22 mouse cellular contexts compared by ENCODE assay signal in genomic region chr3:68202162-68202902, GRCm38 (mm10).
DNase-seq lines count a peak whose midpoint lies in the region; ATAC-seq and TF ChIP-seq lines count a peak whose summit lies in the region.
"Had no signal": no experiment of that assay in that cellular context is flagged by ENCODE, and none has a peak within 500 bp of the region (broad histone marks: within the 10 kb centered on the region; RNA-seq: fewer than 3 reads in every experiment).

No protein-coding gene starts in this region.

- TF ChIP-seq CTCF in layer of hippocampus, adult 2 months (conservative IDR thresholded peaks at IDR 0.05): no peak
- no peak for TF ChIP-seq CTCF in brain, embryonic 14.5 days (IDR thresholded peaks at IDR 0.05; ENCODE audit: borderline replicate concordance, extremely low read depth, insufficient read depth, insufficient read length)

- 24% methylated on average over 4 of the region's 4 CpGs for WGBS in forebrain, embryonic 15.5 days
- WGBS in midbrain, embryonic 12.5 days: 26% methylated on average over 4 of the region's 4 CpGs

- H3K27me3 ChIP-seq in forebrain, embryonic 15.5 days: no peaks in the 10 kb centered on the region
- no peaks in the 10 kb centered on the region for H3K27me3 ChIP-seq in midbrain, embryonic 12.5 days
- H3K27me3 ChIP-seq: stomach, embryonic 15.5 days had no signal

- no peak overlapping the region for H3K9ac ChIP-seq in forebrain, embryonic 15.5 days (replicated peaks)
- no peak overlapping the region for H3K9ac ChIP-seq in midbrain, embryonic 12.5 days (replicated peaks)
- H3K9ac ChIP-seq: stomach, embryonic 15.5 days had no signal

- H3K4me1 ChIP-seq in forebrain, embryonic 15.5 days: peaks cover 24% of the 10 kb centered on the region
- H3K4me1 ChIP-seq in midbrain, embryonic 12.5 days: peaks cover 18% of the 10 kb centered on the region
- H3K4me1 ChIP-seq: limb, embryonic 10.5 days; stomach, embryonic 15.5 days had no signal

- H3K9me3 ChIP-seq in forebrain, embryonic 15.5 days: no peaks in the 10 kb centered on the region
- H3K9me3 ChIP-seq in midbrain, embryonic 12.5 days: no peaks in the 10 kb centered on the region
- H3K9me3 ChIP-seq: limb, embryonic 10.5 days; stomach, embryonic 15.5 days had no signal

- no peak overlapping the region for H3K4me3 ChIP-seq in layer of hippocampus, adult 2 months
- no peak overlapping the region for H3K4me3 ChIP-seq in forebrain, embryonic 15.5 days
- H3K4me3 ChIP-seq in midbrain, embryonic 12.5 days: no peak overlapping the region
- H3K4me3 ChIP-seq: limb, embryonic 10.5 days; stomach, embryonic 15.5 days had no signal

- H3K27ac ChIP-seq in layer of hippocampus, adult 2 months: peak overlapping the region; percentile 78; the same call in 1 of the 2 replicates
- H3K27ac ChIP-seq in forebrain, embryonic 15.5 days (replicated peaks): peak overlapping the region; percentile 71
- peak overlapping the region; percentile 35 for H3K27ac ChIP-seq in midbrain, embryonic 12.5 days (replicated peaks)
- H3K27ac ChIP-seq: limb, embryonic 10.5 days; stomach, embryonic 15.5 days had no signal

- no peak for TF ChIP-seq POLR2A in brain, embryonic 14.5 days (IDR thresholded peaks at IDR 0.05; ENCODE audit: borderline replicate concordance, extremely low read depth, insufficient read depth, insufficient read length, poor library complexity, severe bottlenecking)

- no peaks in the 10 kb centered on the region for H3K36me3 ChIP-seq in forebrain, embryonic 15.5 days
- no peaks in the 10 kb centered on the region for H3K36me3 ChIP-seq in midbrain, embryonic 12.5 days
- H3K36me3 ChIP-seq: limb, embryonic 10.5 days; stomach, embryonic 15.5 days had no signal

- peak; percentile 56; the same call in 1 of the 2 replicates for ATAC-seq in forebrain, embryonic 15.5 days (replicated peaks)
- ATAC-seq in midbrain, embryonic 12.5 days (ENCODE audit: low FRiP score, low read depth): peak; percentile 85

- no peak overlapping the region for H3K4me2 ChIP-seq in forebrain, embryonic 15.5 days (replicated peaks)
- H3K4me2 ChIP-seq in midbrain, embryonic 12.5 days (replicated peaks): no peak overlapping the region
- H3K4me2 ChIP-seq: liver, embryonic 11.5 days; stomach, embryonic 15.5 days had no signal

- DNase-seq in layer of hippocampus, adult 2 months (ENCODE audit: low spot score in 2 of 2): no peak
- no peak for DNase-seq in layer of hippocampus, postnatal 36 days
- peak; percentile 81 for DNase-seq in brain, embryonic 14.5 days (ENCODE audit: low read depth)
- no peak for DNase-seq in heart, adult 18-20 months
- DNase-seq in adipocyte (ENCODE audit: low spot score): no peak
- no peak for DNase-seq in kidney, postnatal 25 days
- DNase-seq: adrenal gland, postnatal 25 days; B cell, adult 2 months; cerebellum, adult 8-10 months; gastrocnemius, postnatal 14 days; kidney, adult 8-10 months; kidney, postnatal 4 days; lung, adult 2 months; lung, postnatal 4 days; right cerebral cortex, adult 18-20 months; spleen, adult 18-20 months; thymus, adult 2 months had no signal
